Mouse (Mus musculus) cerebellum, adult 2 months (tissue): ENCODE results near the gene Fras1.

Source experiments
- CTCF ChIP-seq: fragments of 200-500 bp; IDR thresholded peaks from 2 replicates; pipeline ENCODE4 v1.5.1; 2011; ENCODE audit warnings: low read depth, mild to moderate bottlenecking, control low read depth, low read length, moderate library complexity, borderline replicate concordance; ENCODE audit not compliant: insufficient read depth
- POLR2A ChIP-seq: fragments of 200-500 bp; IDR thresholded peaks from 2 replicates; pipeline ENCODE4 v1.6.1; 2011; ENCODE audit warnings: low read length, control low read depth, borderline replicate concordance; ENCODE audit not compliant: insufficient read depth

DNA sequence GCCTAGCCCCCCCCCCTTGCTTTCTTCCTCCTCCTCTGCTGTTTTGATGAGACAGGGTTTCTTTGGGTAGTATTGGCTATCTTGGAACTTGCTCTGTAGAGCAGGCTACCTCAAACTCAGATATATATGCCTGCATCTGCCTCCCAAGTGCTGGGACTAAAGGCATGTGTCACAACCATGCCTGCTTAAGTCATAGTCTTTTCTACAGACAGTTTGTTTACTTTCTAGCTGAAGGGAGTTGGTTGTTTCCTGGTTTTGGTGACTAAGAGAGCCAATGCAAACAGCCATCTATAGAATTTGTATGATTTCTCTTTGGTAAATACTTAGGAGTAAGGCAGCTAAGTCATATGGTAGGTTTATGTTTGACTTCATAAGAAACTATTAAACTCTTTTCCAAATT is 6.5 kb upstream of the Fras1 start:
- no peak for TF ChIP-seq CTCF
- no peak for TF ChIP-seq POLR2A
